Mouse (Mus musculus): ENCODE measurements around the gene P3h2. TPM values are rescaled to one million over a fixed set of nuclear protein-coding genes. Genes with fewer than 3 reads are reported as not detected.

P3h2 gene
- polyA plus RNA-seq, 1 experiment from 2014 or later: 1.4 TPM

DNA sequence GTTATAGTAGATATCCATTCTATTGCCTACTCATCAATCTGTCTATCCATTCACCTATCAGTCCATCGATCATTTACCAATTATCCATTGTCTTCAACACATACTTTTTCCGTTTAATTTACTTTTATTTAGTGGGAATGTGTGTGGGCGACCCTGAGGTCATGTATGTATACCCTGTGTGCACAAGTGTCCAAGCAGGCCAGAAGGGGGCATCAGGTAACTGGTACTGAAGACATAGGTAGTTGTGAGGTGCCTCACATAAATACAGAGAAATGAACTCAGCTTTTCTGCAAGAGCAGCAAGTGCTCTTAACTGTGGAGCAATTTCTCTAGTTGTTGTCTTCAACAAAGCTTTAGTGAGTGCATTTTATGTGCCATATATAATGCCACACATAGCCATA lies 79.2 kb downstream of the P3h2 start:
- Histone ChIP-seq H3K27ac (replicated peaks) (no peak overlapping the region), H3K4me1 (replicated peaks) (peaks cover 10% of the 10 kb centered on the region), H3K9ac (no peak overlapping the region), H3K4me3 (no peak overlapping the region), H3K9me3 (no peaks in the 10 kb centered on the region), H3K27me3 (no peaks in the 10 kb centered on the region), H3K4me2 (no peak overlapping the region), H3K36me3 (no peaks in the 10 kb centered on the region)
- 85% methylated on average over 3 of the region's 3 CpGs for WGBS
- no peak for ATAC-seq (ENCODE audit: low FRiP score, low read depth)

DNA sequence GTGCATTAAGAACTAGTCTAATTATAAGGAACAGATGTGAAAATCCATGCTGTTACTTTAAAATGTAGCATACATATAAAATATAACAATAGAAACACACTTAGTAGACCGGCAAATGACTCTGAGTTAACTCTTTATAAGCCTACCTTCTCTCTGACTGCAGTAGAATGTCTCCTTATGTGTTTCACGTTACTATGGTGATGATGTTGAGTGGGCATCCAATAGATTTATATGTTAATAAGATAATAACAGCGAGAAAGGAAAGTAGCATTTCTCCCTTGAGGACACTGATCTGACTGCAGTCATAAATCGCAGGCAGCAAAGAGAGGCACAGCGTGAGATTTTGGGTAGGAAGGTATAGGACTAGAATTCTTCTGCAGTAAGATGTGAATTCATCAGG lies 81.0 kb downstream of the P3h2 start:
- Histone ChIP-seq H3K9ac (no peak overlapping the region), H3K4me2 (no peak overlapping the region), H3K4me1 (replicated peaks) (peaks cover 10% of the 10 kb centered on the region), H3K9me3 (no peaks in the 10 kb centered on the region), H3K4me3 (no peak overlapping the region), H3K36me3 (no peaks in the 10 kb centered on the region), H3K27ac (replicated peaks) (no peak overlapping the region), H3K27me3 (no peaks in the 10 kb centered on the region)
- ATAC-seq (ENCODE audit: low FRiP score, low read depth): peak; percentile 38; the same call in 1 of the 2 replicates
- 26% methylated on average over 5 of the region's 5 CpGs for WGBS

- WGBS: 73% methylated on average over 4 of the region's 4 CpGs
- ATAC-seq (ENCODE audit: low FRiP score, low read depth): no peak
Observed at GRCm38 (mm10) chr16:26023352-26023751, 82.2 kb downstream of the P3h2 start.

DNA sequence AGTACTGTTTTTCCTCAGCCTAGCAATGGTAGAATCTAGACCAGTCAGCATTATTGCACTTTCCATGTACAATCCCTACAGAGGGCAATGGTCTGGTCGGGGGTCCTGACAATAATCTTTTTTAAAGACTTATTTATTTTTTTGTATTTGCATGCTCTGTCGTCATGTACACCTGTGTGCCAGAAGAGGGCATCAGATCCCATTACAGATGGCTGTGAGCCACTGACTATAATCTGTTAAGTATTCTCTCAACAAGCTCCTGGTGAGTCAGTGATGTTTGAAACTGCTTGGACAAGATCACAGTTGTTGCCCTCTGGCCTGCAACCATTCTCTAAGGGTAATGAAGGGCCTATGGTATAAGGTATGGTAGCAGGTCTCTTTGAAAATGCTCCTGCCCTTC lies 83.8 kb downstream of the P3h2 start:
- no peak for ATAC-seq (ENCODE audit: low FRiP score, low read depth)
- H3K9ac ChIP-seq: no peak overlapping the region
- H3K4me1 ChIP-seq (replicated peaks): peaks cover 10% of the 10 kb centered on the region
- H3K36me3 ChIP-seq: no peaks in the 10 kb centered on the region
- H3K4me2 ChIP-seq: no peak overlapping the region
- H3K27me3 ChIP-seq: no peaks in the 10 kb centered on the region
- H3K9me3 ChIP-seq: no peaks in the 10 kb centered on the region
- no peak overlapping the region for H3K27ac ChIP-seq (replicated peaks)
- H3K4me3 ChIP-seq: no peak overlapping the region
- WGBS: 63% methylated on average over 2 of the region's 2 CpGs

More at GRCm38 (mm10) chr16:26023352-26023751, 82.2 kb downstream of the P3h2 start:
- Histone ChIP-seq H3K9ac (no peak overlapping the region), H3K9me3 (no peaks in the 10 kb centered on the region), H3K27ac (replicated peaks) (no peak overlapping the region), H3K4me2 (no peak overlapping the region), H3K4me3 (no peak overlapping the region), H3K36me3 (no peaks in the 10 kb centered on the region), H3K27me3 (no peaks in the 10 kb centered on the region), H3K4me1 (replicated peaks) (peaks cover 10% of the 10 kb centered on the region)

DNA sequence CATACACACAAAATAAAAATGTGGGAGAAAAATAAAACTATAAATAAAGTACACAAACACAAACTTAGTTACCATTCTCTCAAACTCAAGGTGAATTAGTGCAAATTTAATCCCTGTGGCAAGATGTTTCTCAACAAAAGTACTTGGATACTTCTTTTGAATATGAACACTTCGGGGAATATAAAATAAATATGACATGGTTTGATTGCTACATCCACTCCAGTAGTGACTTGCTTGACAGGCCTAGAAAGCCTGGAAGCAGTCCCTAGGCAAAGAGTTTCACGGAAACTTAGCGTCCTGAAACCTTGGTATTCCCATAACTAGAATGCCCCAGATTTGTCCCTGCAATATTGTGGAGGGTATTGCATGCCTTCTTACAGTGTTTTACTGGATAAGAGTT lies 99.8 kb downstream of the P3h2 start:
- Histone ChIP-seq H3K4me1 (replicated peaks) (no peaks in the 10 kb centered on the region), H3K4me3 (no peak overlapping the region), H3K36me3 (no peaks in the 10 kb centered on the region), H3K27ac (replicated peaks) (no peak overlapping the region), H3K9ac (no peak overlapping the region), H3K27me3 (no peaks in the 10 kb centered on the region), H3K4me2 (no peak overlapping the region), H3K9me3 (no peaks in the 10 kb centered on the region)
- 92% methylated on average over 3 of the region's 3 CpGs for WGBS
- no peak for ATAC-seq (ENCODE audit: low FRiP score, low read depth)

DNA sequence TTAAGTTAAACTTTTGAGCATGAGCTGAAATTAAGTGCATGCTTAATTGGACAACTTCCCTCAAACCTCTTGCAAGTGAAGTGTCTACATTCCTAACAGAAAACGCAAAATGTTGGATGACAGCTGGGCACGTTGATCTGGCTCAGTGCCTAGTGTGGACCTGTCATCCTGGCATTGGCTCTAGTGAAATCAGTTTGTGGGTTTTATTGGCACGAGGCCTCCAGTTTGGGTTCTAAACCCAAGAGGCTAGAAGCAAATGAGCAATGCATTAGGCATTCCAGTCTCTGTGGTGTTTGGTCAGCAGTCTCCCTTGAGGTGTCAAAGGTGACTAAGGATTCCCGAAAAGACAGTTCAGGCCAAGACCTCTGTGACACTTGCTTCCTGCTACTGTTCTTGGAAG lies 102.3 kb downstream of the P3h2 start:
- 53% methylated on average over 4 of the region's 4 CpGs for WGBS
- H3K9me3 ChIP-seq: no peaks in the 10 kb centered on the region
- no peaks in the 10 kb centered on the region for H3K36me3 ChIP-seq
- no peak for ATAC-seq (ENCODE audit: low FRiP score, low read depth)
- H3K4me1 ChIP-seq (replicated peaks): no peaks in the 10 kb centered on the region
- H3K4me3 ChIP-seq: no peak overlapping the region
- H3K9ac ChIP-seq: no peak overlapping the region
- no peaks in the 10 kb centered on the region for H3K27me3 ChIP-seq
- H3K4me2 ChIP-seq: no peak overlapping the region
- H3K27ac ChIP-seq (replicated peaks): no peak overlapping the region

DNA sequence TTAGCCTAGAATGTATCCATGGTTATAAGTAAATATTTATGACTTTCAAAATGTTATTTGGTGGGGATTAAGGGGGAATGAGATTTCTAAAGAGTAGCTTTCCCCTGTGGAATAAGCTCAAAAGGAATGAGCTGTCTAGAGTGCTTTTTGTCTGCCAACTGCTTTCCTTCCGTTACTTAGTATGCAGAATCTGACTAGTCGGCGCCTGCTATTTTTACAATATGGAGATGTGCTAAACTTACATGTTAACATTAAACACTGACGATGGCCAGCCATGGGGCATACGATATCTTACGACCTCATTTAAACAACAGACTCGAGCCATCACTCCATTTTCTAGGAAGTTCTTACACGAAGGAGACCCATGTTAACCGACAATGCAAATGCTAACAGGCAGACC lies 102.7 kb downstream of the P3h2 start:
- 84% methylated on average over 9 of the region's 9 CpGs for WGBS
- no peak overlapping the region for H3K4me3 ChIP-seq
- H3K36me3 ChIP-seq: no peaks in the 10 kb centered on the region
- no peaks in the 10 kb centered on the region for H3K9me3 ChIP-seq
- H3K27me3 ChIP-seq: no peaks in the 10 kb centered on the region
- H3K9ac ChIP-seq: no peak overlapping the region
- no peak for ATAC-seq (ENCODE audit: low FRiP score, low read depth)
- H3K27ac ChIP-seq (replicated peaks): no peak overlapping the region
- H3K4me2 ChIP-seq: no peak overlapping the region
- H3K4me1 ChIP-seq (replicated peaks): no peaks in the 10 kb centered on the region

DNA sequence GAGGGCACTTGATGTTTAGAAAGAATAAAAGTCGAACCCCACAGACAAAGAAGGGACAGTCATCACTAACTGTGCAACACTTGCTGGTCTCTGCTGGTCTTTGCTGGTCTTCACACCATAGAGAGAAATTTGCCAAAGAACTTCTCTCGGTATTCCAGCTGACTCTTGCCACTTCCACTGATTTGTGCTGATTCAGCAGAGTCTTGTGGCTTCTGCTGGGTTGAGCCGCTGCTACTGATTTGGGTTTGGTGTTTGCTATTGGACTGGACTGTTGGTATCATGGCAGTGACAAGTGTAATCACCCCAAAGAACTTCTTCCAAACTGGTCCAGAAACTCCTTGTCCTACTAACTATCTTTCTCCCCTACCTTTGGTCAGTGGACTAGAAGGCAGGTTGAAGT lies 111.0 kb downstream of the P3h2 start:
- WGBS: 92% methylated on average over 3 of the region's 3 CpGs
- H3K4me3 ChIP-seq: no peak overlapping the region
- H3K9me3 ChIP-seq: no peaks in the 10 kb centered on the region
- no peak overlapping the region for H3K9ac ChIP-seq
- ATAC-seq (ENCODE audit: low FRiP score, low read depth): no peak
- no peak overlapping the region for H3K27ac ChIP-seq (replicated peaks)
- no peaks in the 10 kb centered on the region for H3K27me3 ChIP-seq
- no peaks in the 10 kb centered on the region for H3K36me3 ChIP-seq
- H3K4me1 ChIP-seq (replicated peaks): no peaks in the 10 kb centered on the region
- H3K4me2 ChIP-seq: no peak overlapping the region

GRCm38 (mm10) chr16:25987221-25987620 lies 118.4 kb downstream of the P3h2 start:
- H3K9me3 ChIP-seq: no peaks in the 10 kb centered on the region
- no peaks in the 10 kb centered on the region for H3K36me3 ChIP-seq
- no peak overlapping the region for H3K27ac ChIP-seq (replicated peaks)
- no peak for ATAC-seq (ENCODE audit: low FRiP score, low read depth)
- H3K9ac ChIP-seq: no peak overlapping the region
- H3K27me3 ChIP-seq: no peaks in the 10 kb centered on the region
- H3K4me2 ChIP-seq: no peak overlapping the region
- no peak overlapping the region for H3K4me3 ChIP-seq
- WGBS: 94% methylated on average over 5 of the region's 5 CpGs
- no peaks in the 10 kb centered on the region for H3K4me1 ChIP-seq (replicated peaks)

- no peak for ATAC-seq (ENCODE audit: low FRiP score, low read depth)
- no peak overlapping the region for H3K27ac ChIP-seq (replicated peaks)
- no peaks in the 10 kb centered on the region for H3K36me3 ChIP-seq
- no peak overlapping the region for H3K9ac ChIP-seq
- no peaks in the 10 kb centered on the region for H3K27me3 ChIP-seq
- H3K4me2 ChIP-seq: no peak overlapping the region
- no peaks in the 10 kb centered on the region for H3K9me3 ChIP-seq
- WGBS: 34% methylated on average over 4 of the region's 4 CpGs
- H3K4me1 ChIP-seq (replicated peaks): no peaks in the 10 kb centered on the region
- H3K4me3 ChIP-seq: no peak overlapping the region
Observed at GRCm38 (mm10) chr16:25983635-25984034, 121.9 kb downstream of the P3h2 start.

- no peaks in the 10 kb centered on the region for H3K4me1 ChIP-seq (replicated peaks)
- 77% methylated on average over 3 of the region's 3 CpGs for WGBS
- ATAC-seq (ENCODE audit: low FRiP score, low read depth): no peak
- H3K36me3 ChIP-seq: no peaks in the 10 kb centered on the region
- no peak overlapping the region for H3K4me2 ChIP-seq
- no peak overlapping the region for H3K27ac ChIP-seq (replicated peaks)
- H3K4me3 ChIP-seq: no peak overlapping the region
- no peaks in the 10 kb centered on the region for H3K27me3 ChIP-seq
- no peak overlapping the region for H3K9ac ChIP-seq
- H3K9me3 ChIP-seq: no peaks in the 10 kb centered on the region
Observed at GRCm38 (mm10) chr16:25979037-25979436, 126.5 kb downstream of the P3h2 start.

DNA sequence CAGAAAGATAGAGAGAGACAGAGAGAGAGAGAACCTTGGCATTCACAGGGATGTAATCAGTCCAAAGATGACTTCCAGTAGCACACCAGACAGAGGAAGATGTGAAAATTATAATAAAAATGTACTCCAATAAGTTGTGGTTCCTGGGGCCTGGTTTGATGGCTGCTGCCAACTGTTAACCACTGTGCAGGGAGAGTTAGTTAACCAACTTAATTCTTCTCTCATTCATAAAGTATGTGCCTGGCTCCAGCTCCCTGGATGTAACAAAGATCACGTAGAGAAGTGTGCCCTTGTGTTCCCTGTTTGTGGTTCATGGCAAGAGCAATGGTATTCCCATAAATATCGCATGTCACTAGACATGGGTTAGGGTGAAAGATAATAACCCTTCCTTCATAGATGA lies 128.4 kb downstream of the P3h2 start:
- ATAC-seq (ENCODE audit: low FRiP score, low read depth): no peak
- Histone ChIP-seq H3K27ac (replicated peaks) (no peak overlapping the region), H3K4me3 (no peak overlapping the region), H3K27me3 (no peaks in the 10 kb centered on the region), H3K9ac (no peak overlapping the region), H3K9me3 (no peaks in the 10 kb centered on the region), H3K4me2 (no peak overlapping the region), H3K4me1 (replicated peaks) (no peaks in the 10 kb centered on the region), H3K36me3 (no peaks in the 10 kb centered on the region)
- 80% methylated on average over 2 of the region's 2 CpGs for WGBS

- Histone ChIP-seq H3K9ac (no peak overlapping the region), H3K4me2 (no peak overlapping the region), H3K36me3 (no peaks in the 10 kb centered on the region), H3K27me3 (no peaks in the 10 kb centered on the region), H3K27ac (replicated peaks) (no peak overlapping the region), H3K4me3 (no peak overlapping the region), H3K9me3 (no peaks in the 10 kb centered on the region), H3K4me1 (replicated peaks) (no peaks in the 10 kb centered on the region)
- ATAC-seq (ENCODE audit: low FRiP score, low read depth): no peak
- WGBS: 86% methylated on average over 7 of the region's 7 CpGs
Observed at GRCm38 (mm10) chr16:25971285-25971684, 134.3 kb downstream of the P3h2 start.
